Mouse (Mus musculus): ENCODE measurements around the gene Gm9857.

The Gm9857 gene

GRCm38 (mm10) chr3:108921822-108922221 is 18.4 kb downstream of the Gm9857 start:
- DNase-seq: no peak

GRCm38 (mm10) chr3:108920442-108921070 is 19.7 kb downstream of the Gm9857 start:
- DNase-seq: no peak

- no peak for DNase-seq
These were observed 21.4 kb downstream of the Gm9857 start for GRCm38 (mm10) chr3:108918852-108919251.

DNA sequence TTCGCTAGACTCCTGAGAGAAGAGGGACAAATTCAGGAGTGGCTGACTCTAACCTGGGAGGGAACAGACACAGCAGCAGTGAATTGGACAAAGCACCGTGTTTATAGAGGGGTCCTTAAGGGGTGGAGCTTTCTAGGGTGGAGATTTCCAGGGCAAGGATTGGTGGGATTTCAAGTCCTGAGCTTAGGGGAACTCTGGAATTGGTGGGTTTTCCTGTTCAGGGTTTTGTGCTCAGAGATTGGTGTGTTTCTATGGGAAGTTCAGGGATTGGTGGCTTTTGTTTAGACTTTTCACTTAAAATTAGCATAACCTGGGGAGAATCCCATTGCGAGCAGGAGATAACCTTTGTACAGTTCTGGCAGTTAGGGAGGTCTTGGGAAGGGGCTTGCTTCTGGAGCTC is 22.3 kb downstream of the Gm9857 start:
- no peak for DNase-seq

DNA sequence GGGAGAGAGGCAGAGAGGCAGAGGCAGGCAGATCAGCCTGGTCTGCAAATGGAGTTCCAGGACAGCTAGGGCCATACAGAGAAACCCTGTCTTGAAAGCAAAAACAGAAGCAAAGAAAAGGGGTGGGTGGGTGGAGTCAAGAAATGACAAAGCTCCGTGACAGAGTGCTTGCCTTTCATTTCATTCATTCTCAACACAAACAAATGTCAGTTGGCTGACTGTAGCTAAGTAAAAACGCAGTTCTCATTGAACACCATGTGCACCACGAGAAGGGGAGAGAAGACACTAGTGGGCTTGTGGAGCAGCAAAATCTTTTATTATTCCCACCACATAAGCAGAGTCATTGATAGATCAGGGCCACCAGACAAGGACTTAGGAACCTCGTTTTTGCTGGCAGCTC is 23.4 kb downstream of the Gm9857 start:
- no peak for DNase-seq

- no peak for DNase-seq
These were observed 24.2 kb downstream of the Gm9857 start for GRCm38 (mm10) chr3:108915999-108916398.

DNA sequence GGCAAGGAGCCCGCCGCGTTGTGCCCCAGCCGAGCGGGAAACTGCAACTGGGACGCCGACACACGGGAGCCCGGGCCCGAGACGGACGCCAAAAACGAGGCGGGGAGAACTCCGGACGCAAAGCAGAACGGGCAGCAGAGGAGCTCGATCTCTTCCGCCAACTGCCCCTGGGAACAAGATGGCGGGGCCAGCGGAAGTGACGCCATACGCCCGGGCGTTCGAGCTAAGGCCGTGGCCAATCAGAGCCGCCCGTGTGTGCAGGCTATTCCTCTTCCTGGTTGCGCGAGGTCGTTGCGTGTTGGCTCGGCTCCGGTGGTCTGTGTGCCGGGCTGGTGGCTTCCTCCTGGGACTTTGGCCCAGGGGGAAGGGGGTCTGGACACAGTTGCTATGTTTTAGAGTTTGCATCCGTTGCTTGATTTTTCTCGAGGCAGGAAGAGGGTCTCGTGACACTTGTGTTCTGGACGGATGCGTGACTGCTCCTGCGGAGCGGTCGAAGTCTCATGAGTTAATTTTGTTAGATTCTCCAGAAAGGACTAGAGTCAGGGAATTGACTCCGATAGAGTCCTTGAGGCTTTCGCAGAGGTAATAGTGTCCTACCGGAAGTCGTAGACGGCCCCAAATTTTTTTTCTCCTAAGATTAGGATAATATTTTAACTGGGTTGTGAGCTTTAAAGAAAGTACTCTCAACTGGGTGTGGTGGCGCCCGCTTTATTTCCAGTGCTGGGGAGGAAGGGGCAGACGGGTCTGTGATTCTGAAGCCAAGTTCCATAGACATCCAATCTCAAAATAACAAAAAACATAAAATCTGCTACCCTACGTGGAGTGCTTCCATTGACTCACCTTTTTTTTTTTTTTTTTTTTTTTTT is 28.5 kb downstream of the Gm9857 start, which contains the start of gene Prpf38b:
Gene Prpf38b, minus strand, starts transcription at position 180 of the 866 bp plus-strand sequence.
- DNase-seq: peak; percentile 96 to 98

GRCm38 (mm10) chr3:108911081-108911547 is 29.1 kb downstream of the Gm9857 start:
- DNase-seq: peak; percentile 77 to 79

GRCm38 (mm10) chr3:108910303-108911080 is 29.8 kb downstream of the Gm9857 start:
- DNase-seq: peak; percentile 6 to 32

GRCm38 (mm10) chr3:108902934-108903333 is 37.3 kb downstream of the Gm9857 start:
- DNase-seq: no peak

GRCm38 (mm10) chr3:108902038-108902437 is 38.2 kb downstream of the Gm9857 start:
- DNase-seq: no peak

GRCm38 (mm10) chr3:108900681-108901080 is 39.6 kb downstream of the Gm9857 start:
- no peak for DNase-seq

- peak in 1 of 2 experiments; percentile 35 for DNase-seq
These were observed 40.1 kb downstream of the Gm9857 start for GRCm38 (mm10) chr3:108900147-108900546.

DNA sequence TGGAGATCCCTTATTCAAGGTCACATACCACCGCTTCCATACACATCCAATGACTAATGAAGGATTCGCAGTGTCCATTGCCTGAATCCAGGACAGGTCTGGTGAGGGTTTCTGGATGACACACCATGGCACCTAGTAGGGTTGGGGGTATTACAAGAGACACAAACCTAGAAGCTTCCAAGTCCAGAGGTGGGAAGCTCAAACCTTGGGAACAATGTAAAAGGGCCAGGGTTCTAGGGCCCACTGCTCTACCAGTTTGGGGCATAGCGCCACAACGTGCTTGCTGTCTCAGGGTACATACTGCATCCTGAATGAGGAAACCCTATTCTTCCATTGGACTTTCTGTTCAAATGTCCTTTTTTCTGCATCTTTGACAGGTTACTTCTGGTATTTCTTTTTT is 41.6 kb downstream of the Gm9857 start:
- no peak for DNase-seq

- DNase-seq: no peak
These were observed 47.3 kb downstream of the Gm9857 start for GRCm38 (mm10) chr3:108892914-108893313.

GRCm38 (mm10) chr3:108892080-108892479 is 48.2 kb downstream of the Gm9857 start:
- no peak for DNase-seq
